Comparison of ENCODE assay signal across 9 mouse cellular contexts in the genomic region with DNA sequence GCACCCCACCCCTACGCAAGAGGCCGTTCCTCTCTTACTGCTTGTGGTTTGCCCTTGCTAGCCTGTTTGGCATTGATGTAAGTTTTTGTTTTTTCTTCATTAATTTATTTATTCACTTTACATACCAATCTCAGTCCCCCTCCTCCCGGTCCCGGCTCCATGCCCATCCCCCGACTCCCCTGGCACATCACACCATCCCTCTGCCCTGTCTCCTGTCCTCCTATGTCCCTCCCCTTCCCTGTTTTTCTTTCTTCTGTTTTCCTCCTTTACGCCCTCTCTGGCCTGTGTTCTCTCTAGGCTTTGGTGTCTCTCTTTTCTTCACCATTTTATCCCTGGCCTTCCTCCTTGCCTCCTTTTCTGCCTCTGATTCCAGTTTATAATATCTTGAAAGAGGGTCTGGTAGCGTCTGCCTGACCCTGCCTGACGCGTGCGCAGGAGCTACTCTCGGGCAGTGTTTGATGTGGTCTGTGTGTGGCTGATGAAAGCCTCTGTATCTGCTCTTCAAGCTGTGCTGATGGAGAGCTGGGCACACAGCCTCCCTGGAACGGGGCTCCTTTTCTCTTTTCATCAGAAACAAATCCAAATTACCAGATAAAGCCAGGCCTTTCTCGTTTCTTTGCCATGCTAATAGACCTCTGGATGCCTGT.
DNase-seq lines count a peak whose midpoint lies in the region; ATAC-seq and TF ChIP-seq lines count a peak whose summit lies in the region.
"Had no signal": no experiment of that assay in that cellular context is flagged by ENCODE, and none has a peak within 500 bp of the region (broad histone marks: within the 10 kb centered on the region; RNA-seq: fewer than 3 reads in every experiment).

No protein-coding gene starts in this region.

- no peak for TF ChIP-seq POLR2A in brain, embryonic 14.5 days (IDR thresholded peaks at IDR 0.05; ENCODE audit: borderline replicate concordance, extremely low read depth, insufficient read depth, insufficient read length, poor library complexity, severe bottlenecking)

- H3K36me3 ChIP-seq in kidney, embryonic 15.5 days, result no peaks in the 10 kb centered on the region
- no peaks in the 10 kb centered on the region for H3K36me3 ChIP-seq in neural tube, embryonic 12.5 days

- ATAC-seq in kidney, embryonic 15.5 days (replicated peaks; ENCODE audit: low FRiP score), result no peak
- ATAC-seq in neural tube, embryonic 12.5 days (ENCODE audit: low FRiP score, low read depth), result no peak

- TF ChIP-seq CTCF in brain, embryonic 14.5 days (IDR thresholded peaks at IDR 0.05; ENCODE audit: borderline replicate concordance, extremely low read depth, insufficient read depth, insufficient read length), result no peak

- no peaks in the 10 kb centered on the region for H3K27me3 ChIP-seq in kidney, embryonic 15.5 days
- H3K27me3 ChIP-seq in neural tube, embryonic 12.5 days (replicated peaks), result no peaks in the 10 kb centered on the region

- no peak overlapping the region for H3K9ac ChIP-seq in kidney, embryonic 15.5 days
- H3K9ac ChIP-seq in neural tube, embryonic 12.5 days, result no peak overlapping the region

- 40% methylated on average over 13 of the region's 13 CpGs for WGBS in kidney, embryonic 15.5 days
- WGBS in neural tube, embryonic 12.5 days, result 28% methylated on average over 13 of the region's 13 CpGs

- no peak overlapping the region for H3K4me3 ChIP-seq in kidney, embryonic 15.5 days (replicated peaks)
- no peak overlapping the region for H3K4me3 ChIP-seq in neural tube, embryonic 12.5 days
- H3K4me3 ChIP-seq: erythroblast, embryonic 14.5 days had no signal

- H3K9me3 ChIP-seq in kidney, embryonic 15.5 days (replicated peaks), result no peaks in the 10 kb centered on the region
- H3K9me3 ChIP-seq in neural tube, embryonic 12.5 days, result no peaks in the 10 kb centered on the region

- H3K27ac ChIP-seq in kidney, embryonic 15.5 days, result no peak overlapping the region
- H3K27ac ChIP-seq in neural tube, embryonic 12.5 days, result no peak overlapping the region

- H3K4me1 ChIP-seq in kidney, embryonic 15.5 days, result peaks cover 28% of the 10 kb centered on the region
- H3K4me1 ChIP-seq in neural tube, embryonic 12.5 days, result peaks cover 12% of the 10 kb centered on the region; the same call in 1 of the 2 replicates

- DNase-seq in kidney, adult 9 months, result peak; percentile 15
- peak; percentile 87 for DNase-seq in brain, embryonic 14.5 days (ENCODE audit: low read depth)
- peak; percentile 12 for DNase-seq in heart, postnatal 4 days
- no peak for DNase-seq in gastrocnemius, postnatal 10 days
- DNase-seq in frontal cortex, postnatal 36 days (ENCODE audit: low spot score in 2 of 2), result no peak
- no peak for DNase-seq in urinary bladder, postnatal 25 days (ENCODE audit: low spot score)

- no peak overlapping the region for H3K4me2 ChIP-seq in kidney, embryonic 15.5 days
- H3K4me2 ChIP-seq in neural tube, embryonic 12.5 days (replicated peaks), result peak overlapping the region; percentile 28; the same call in 1 of the 2 replicates

Comparison
In these comparisons a context has a peak if more than half of its experiments do, and no peak if none do; other contexts are left out.
1. DNase-seq: peak in kidney, adult 9 months (single experiment), brain, embryonic 14.5 days (single experiment) and heart, postnatal 4 days (single experiment); none in gastrocnemius, postnatal 10 days (single experiment), frontal cortex, postnatal 36 days (0 of 2) and urinary bladder, postnatal 25 days (single experiment).